Mouse (Mus musculus): ENCODE results near the gene Fbxw11.

DNA sequence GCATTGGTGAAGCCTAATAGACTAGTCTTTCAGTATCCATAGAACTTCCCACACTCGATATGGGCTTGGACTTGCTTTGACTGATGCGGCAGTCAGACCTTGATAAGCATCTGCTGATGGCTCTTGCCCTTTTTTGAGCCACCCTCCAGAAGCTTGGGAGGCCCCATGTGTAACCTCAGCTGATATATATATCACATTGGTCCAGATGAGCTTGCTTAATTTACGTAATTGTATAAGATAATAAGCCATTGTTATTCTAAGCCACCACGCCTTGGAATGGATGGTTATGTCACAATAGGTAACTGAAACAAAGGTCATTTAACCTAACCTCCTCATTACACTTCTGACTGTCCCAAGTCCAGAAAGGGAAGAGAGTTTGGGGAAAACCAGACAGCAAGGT lies 1.9 kb upstream of the Fbxw11 start:
- no peak for TF ChIP-seq EP300 (IDR thresholded peaks at IDR 0.05; ENCODE audit: insufficient read depth, low read depth, low read length)
- TF ChIP-seq CTCF (IDR thresholded peaks at IDR 0.05): no peak

All from heart, adult 2 months (tissue).